Mouse (Mus musculus): ENCODE results near the gene Med11. TPM values are rescaled to one million over a fixed set of nuclear protein-coding genes. Genes with fewer than 3 reads are reported as not detected.

The Med11 gene
- total RNA-seq, 1 experiment from 2014 or later: 18.1 TPM

Small RNA genes within 50 kb of the gene (microRNA-seq; reads per million reads assigned to microRNA genes)
- gene Mir7115: 0.38 to 0.43 reads per million in 2 experiments

Other genes starting within 250 kb of the Med11 start
- gene Slc16a11, start 239.2 kb upstream of the Med11 start, total RNA-seq (2021): 0.53 and 0.96 TPM in 2 replicates
- 5.3 and 5.6 TPM in 2 replicates for gene Slc16a13, start 230.9 kb upstream of the Med11 start, total RNA-seq (2021)
- 27.0 and 28.1 TPM in 2 replicates for gene Bcl6b, start 222.1 kb upstream of the Med11 start, total RNA-seq (2021)
- 55.7 and 62.4 TPM in 2 replicates for gene 0610010K14Rik, start 214.0 kb upstream of the Med11 start, total RNA-seq (2021)
- 3.6 and 5.4 TPM in 2 replicates for gene Gm21988, start 212.1 kb upstream of the Med11 start, total RNA-seq (2021)
- gene Rnasek, start 212.1 kb upstream of the Med11 start, total RNA-seq (2021): 215 and 239 TPM in 2 replicates
- 1.7 and 2.0 TPM in 2 replicates for gene Alox12, start 196.6 kb upstream of the Med11 start, total RNA-seq (2021)
- gene Alox12e, start 129.3 kb upstream of the Med11 start, total RNA-seq (2021): not detected in 2 replicates
- gene Alox15, start 99.9 kb upstream of the Med11 start, total RNA-seq (2021): 4.4 and 4.7 TPM in 2 replicates
- 23.2 and 28.9 TPM in 2 replicates for gene Pelp1, start 41.9 kb upstream of the Med11 start, total RNA-seq (2021)
- gene Arrb2, start 19.3 kb upstream of the Med11 start, total RNA-seq (2021): 17.5 and 32.6 TPM in 2 replicates
- gene Zmynd15, start 7.5 kb downstream of the Med11 start, total RNA-seq (2021): 1.3 and 1.5 TPM in 2 replicates
- gene Cxcl16, start 8.1 kb downstream of the Med11 start, total RNA-seq (2021): 4.0 and 6.0 TPM in 2 replicates
- gene Tm4sf5, start 53.3 kb downstream of the Med11 start, total RNA-seq (2021): not detected in 2 replicates
- gene Vmo1, start 62.7 kb downstream of the Med11 start, total RNA-seq (2021): not detected in 2 replicates
- gene Gltpd2, start 67.3 kb downstream of the Med11 start, total RNA-seq (2021): 0.45 and 7.9 TPM in 2 replicates
- gene Psmb6, start 73.4 kb downstream of the Med11 start, total RNA-seq (2021): 233 and 258 TPM in 2 replicates
- not detected in 2 replicates for gene Gm40193, start 81.0 kb downstream of the Med11 start, total RNA-seq (2021)
- gene Pld2, start 88.1 kb downstream of the Med11 start, total RNA-seq (2021): 8.5 and 10.9 TPM in 2 replicates
- gene Mink1, start 111.0 kb downstream of the Med11 start, total RNA-seq (2021): 52.5 and 58.5 TPM in 2 replicates
- not detected in 2 replicates for gene 4930544D05Rik, start 163.9 kb downstream of the Med11 start, total RNA-seq (2021)
- not detected in 2 replicates for gene Chrne, start 167.3 kb downstream of the Med11 start, total RNA-seq (2021)
- 0.49 and 0.56 TPM in 2 replicates for gene Gp1ba, start 187.2 kb downstream of the Med11 start, total RNA-seq (2021)
- gene Rnf167, start 195.3 kb downstream of the Med11 start, total RNA-seq (2021): 69.6 and 88.5 TPM in 2 replicates
- 175 and 184 TPM in 2 replicates for gene Slc25a11, start 195.6 kb downstream of the Med11 start, total RNA-seq (2021)
- gene Pfn1, start 202.7 kb downstream of the Med11 start, total RNA-seq (2021): 807 and 918 TPM in 2 replicates
- gene Eno3, start 205.3 kb downstream of the Med11 start, total RNA-seq (2021): 14.9 and 21.4 TPM in 2 replicates
- 72.5 and 77.1 TPM in 2 replicates for gene Spag7, start 217.5 kb downstream of the Med11 start, total RNA-seq (2021)
- 38.8 and 41.8 TPM in 2 replicates for gene Camta2, start 236.2 kb downstream of the Med11 start, total RNA-seq (2021)
- gene Inca1, start 248.2 kb downstream of the Med11 start, total RNA-seq (2021): 15.2 and 15.8 TPM in 2 replicates
- gene Kif1c, start 248.6 kb downstream of the Med11 start, total RNA-seq (2021): 154 and 159 TPM in 2 replicates